Mouse (Mus musculus) neural tube, embryonic 15.5 days (tissue): ENCODE measurements around the gene Taf8. TPM values are rescaled to one million over a fixed set of nuclear protein-coding genes. Genes with fewer than 3 reads are reported as not detected.

ENCODE experiments used
- ATAC-seq: fragments of 200-750 bp; cut with Nextera tagmentation; 2 replicates; pipeline ENCODE4 v1.8.0; 2017; ENCODE audit warnings: mild to moderate bottlenecking, moderate TSS enrichment, moderate library complexity; ENCODE audit not compliant: low FRiP score
- H3K27ac ChIP-seq: fragments of 300-500 bp; sonication (generic); replicated peaks from 2 replicates; pipeline ENCODE4 v1.5.1; 2015; ENCODE audit warnings: mild to moderate bottlenecking, inconsistent platforms
- H3K27me3 ChIP-seq: fragments of 300-500 bp; sonication (generic); replicated peaks from 2 replicates; pipeline ENCODE4 v1.6.1; 2015; ENCODE audit warnings: inconsistent platforms
- H3K36me3 ChIP-seq: fragments of 300-500 bp; sonication (generic); 2 replicates; pipeline ENCODE4 v1.6.1; 2015; ENCODE audit warnings: inconsistent platforms
- H3K4me1 ChIP-seq: fragments of 300-500 bp; sonication (generic); 2 replicates; pipeline ENCODE4 v1.6.1; 2015; ENCODE audit warnings: inconsistent platforms
- H3K4me2 ChIP-seq: fragments of 300-500 bp; sonication (generic); 2 replicates; pipeline ENCODE4 v1.6.1; 2015; ENCODE audit warnings: inconsistent platforms, mild to moderate bottlenecking, moderate library complexity
- H3K4me3 ChIP-seq: fragments of 300-500 bp; sonication (generic); replicated peaks from 2 replicates; pipeline ENCODE4 v1.5.1; 2015; ENCODE audit warnings: mild to moderate bottlenecking, inconsistent platforms
- H3K9ac ChIP-seq: fragments of 300-500 bp; sonication (generic); replicated peaks from 2 replicates; pipeline ENCODE4 v1.6.1; 2015; ENCODE audit warnings: mild to moderate bottlenecking, inconsistent platforms
- H3K9me3 ChIP-seq: fragments of 300-500 bp; sonication (generic); replicated peaks from 2 replicates; pipeline ENCODE4 v1.6.1; 2016; ENCODE audit warnings: inconsistent platforms
- WGBS: fragments of 180-500 bp; shearing (Covaris S2); methylation state at CpG from one replicate; pipeline ENCODE4 v1.1.7; 2015; ENCODE audit warnings: mixed read lengths; 5-methylcytosine and 5-hydroxymethylcytosine counted together
- polyA plus RNA-seq: library from polyadenylated mRNA; unstranded; fragments of >200 nt; fragmentation: Nextera tagmentation; extraction: Ambion mirVana; gene quantifications from 2 replicates; pipeline ENCODE4 v1.2.1, GENCODE M21; 2015

Taf8 gene
- polyA plus RNA-seq, 1 experiment from 2014 or later, result 19.5 TPM

GRCm38 (mm10) chr17:47466284-47466683, 35.8 kb downstream of the Taf8 start:
- ATAC-seq, result no peak
- H3K36me3 ChIP-seq, result no peaks in the 10 kb centered on the region

DNA sequence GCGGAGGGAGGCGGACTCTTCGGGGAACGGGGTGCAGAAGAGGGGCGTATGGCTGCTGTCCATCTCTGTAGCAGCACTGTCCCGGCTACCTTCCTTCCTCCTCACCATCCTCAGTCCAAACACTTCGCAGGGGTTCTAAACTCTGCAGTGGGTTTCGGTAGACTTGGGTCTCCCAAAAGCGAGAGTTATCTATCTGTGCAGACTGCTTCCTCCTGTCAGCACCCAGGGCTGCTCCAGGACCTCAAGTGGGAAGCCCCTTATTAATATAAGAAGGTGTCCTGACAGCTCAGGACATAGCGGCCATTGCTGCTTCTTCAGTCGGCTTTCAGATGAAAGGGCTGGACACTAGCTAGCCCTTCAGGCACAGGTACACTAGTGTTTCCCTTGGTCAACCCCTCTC, 37.1 kb downstream of the Taf8 start:
- 85% methylated on average over 11 of the region's 11 CpGs for WGBS
- H3K27ac ChIP-seq, result no peak overlapping the region
- peaks cover 5% of the 10 kb centered on the region for H3K4me1 ChIP-seq
- no peak overlapping the region for H3K9ac ChIP-seq
- H3K27me3 ChIP-seq, result peaks cover 41% of the 10 kb centered on the region
- H3K4me3 ChIP-seq, result no peak overlapping the region
- H3K9me3 ChIP-seq, result no peaks in the 10 kb centered on the region
- no peaks in the 10 kb centered on the region for H3K36me3 ChIP-seq
- no peak for ATAC-seq
- no peak overlapping the region for H3K4me2 ChIP-seq

More at GRCm38 (mm10) chr17:47466284-47466683, 35.8 kb downstream of the Taf8 start:
- no peak overlapping the region for H3K4me2 ChIP-seq
- peaks cover 8% of the 10 kb centered on the region for H3K4me1 ChIP-seq
- H3K9ac ChIP-seq, result no peak overlapping the region
- no peak overlapping the region for H3K4me3 ChIP-seq
- H3K9me3 ChIP-seq, result no peaks in the 10 kb centered on the region
- WGBS, result 35% methylated on average over 9 of the region's 9 CpGs
- H3K27ac ChIP-seq, result no peak overlapping the region
- H3K27me3 ChIP-seq, result peaks cover 41% of the 10 kb centered on the region

GRCm38 (mm10) chr17:47464248-47464965, 37.7 kb downstream of the Taf8 start:
- H3K36me3 ChIP-seq, result no peaks in the 10 kb centered on the region
- H3K4me3 ChIP-seq, result no peak overlapping the region
- H3K9ac ChIP-seq, result no peak overlapping the region
- H3K4me2 ChIP-seq, result no peak overlapping the region
- 52% methylated on average over 12 of the region's 12 CpGs for WGBS
- H3K4me1 ChIP-seq, result peaks cover 5% of the 10 kb centered on the region
- no peak for ATAC-seq
- no peak overlapping the region for H3K27ac ChIP-seq
- H3K27me3 ChIP-seq, result peaks cover 41% of the 10 kb centered on the region
- no peaks in the 10 kb centered on the region for H3K9me3 ChIP-seq

GRCm38 (mm10) chr17:47462728-47463388, 39.2 kb downstream of the Taf8 start:
- WGBS, result 47% methylated on average over 9 of the region's 9 CpGs
- H3K27me3 ChIP-seq, result peaks cover 25% of the 10 kb centered on the region

GRCm38 (mm10) chr17:47462209-47462608, 39.9 kb downstream of the Taf8 start:
- Histone ChIP-seq H3K4me1 (no peaks in the 10 kb centered on the region), H3K9me3 (no peaks in the 10 kb centered on the region), H3K4me3 (no peak overlapping the region), H3K27me3 (peaks cover 19% of the 10 kb centered on the region), H3K27ac (no peak overlapping the region), H3K36me3 (no peaks in the 10 kb centered on the region), H3K9ac (no peak overlapping the region), H3K4me2 (no peak overlapping the region)
- no peak for ATAC-seq
- 85% methylated on average over 7 of the region's 7 CpGs for WGBS

More at GRCm38 (mm10) chr17:47462728-47463388, 39.2 kb downstream of the Taf8 start:
- ATAC-seq, result no peak
- Histone ChIP-seq H3K36me3 (no peaks in the 10 kb centered on the region), H3K9me3 (no peaks in the 10 kb centered on the region), H3K27ac (no peak overlapping the region), H3K9ac (no peak overlapping the region), H3K4me3 (no peak overlapping the region), H3K4me1 (no peaks in the 10 kb centered on the region), H3K4me2 (no peak overlapping the region)

- Histone ChIP-seq H3K4me3 (no peak overlapping the region), H3K9me3 (no peaks in the 10 kb centered on the region), H3K4me2 (no peak overlapping the region), H3K27me3 (peaks cover 14% of the 10 kb centered on the region; the same call in 1 of the 2 replicates), H3K4me1 (no peaks in the 10 kb centered on the region), H3K9ac (no peak overlapping the region), H3K36me3 (no peaks in the 10 kb centered on the region), H3K27ac (no peak overlapping the region)
- 87% methylated on average over 3 of the region's 3 CpGs for WGBS
- no peak for ATAC-seq
Observed at GRCm38 (mm10) chr17:47461688-47462087, 40.4 kb downstream of the Taf8 start.

DNA sequence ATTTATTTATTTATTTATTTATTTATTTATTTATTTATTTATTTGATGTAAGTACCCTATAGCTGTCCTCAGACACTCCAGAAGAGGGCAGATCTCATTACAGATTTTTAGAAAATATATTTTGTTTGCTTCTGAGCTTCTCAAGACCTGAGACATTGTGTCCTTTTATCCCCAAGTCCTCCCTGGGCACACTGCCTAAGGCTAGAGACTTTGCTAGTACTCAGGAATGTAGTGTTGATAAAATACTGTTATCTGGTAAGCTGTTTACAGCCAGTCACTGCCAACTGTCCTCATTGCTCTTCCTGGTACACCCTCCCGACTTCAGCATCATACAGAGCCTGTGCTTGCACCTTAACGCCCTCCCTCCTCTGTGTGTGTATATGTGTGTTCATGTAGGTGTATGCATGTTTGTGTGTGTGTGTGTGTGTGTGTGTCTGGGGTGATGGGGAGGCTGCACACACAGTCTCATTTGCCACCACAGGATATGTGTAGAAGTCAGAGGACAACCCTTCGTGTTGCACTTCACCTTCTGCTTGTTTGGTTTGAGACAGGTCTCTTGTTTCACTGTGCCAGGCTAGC, 42.7 kb downstream of the Taf8 start:
- Histone ChIP-seq H3K27ac (no peak overlapping the region), H3K9me3 (no peaks in the 10 kb centered on the region), H3K27me3 (0 out of 2 replicates have a peak, but pooled peaks cover under 1% of the 10 kb centered on the region), H3K4me3 (no peak overlapping the region), H3K36me3 (no peaks in the 10 kb centered on the region), H3K9ac (no peak overlapping the region), H3K4me2 (no peak overlapping the region), H3K4me1 (no peaks in the 10 kb centered on the region)
- 93% methylated on average over 3 of the region's 3 CpGs for WGBS
- no peak for ATAC-seq

- Histone ChIP-seq H3K27me3 (no peaks in the 10 kb centered on the region), H3K9ac (no peak overlapping the region), H3K9me3 (no peaks in the 10 kb centered on the region), H3K36me3 (no peaks in the 10 kb centered on the region), H3K27ac (no peak overlapping the region), H3K4me2 (no peak overlapping the region), H3K4me1 (no peaks in the 10 kb centered on the region), H3K4me3 (no peak overlapping the region)
- ATAC-seq, result no peak
- WGBS, result 98% methylated on average over 2 of the region's 2 CpGs
Observed at GRCm38 (mm10) chr17:47458936-47459335, 43.2 kb downstream of the Taf8 start.

DNA sequence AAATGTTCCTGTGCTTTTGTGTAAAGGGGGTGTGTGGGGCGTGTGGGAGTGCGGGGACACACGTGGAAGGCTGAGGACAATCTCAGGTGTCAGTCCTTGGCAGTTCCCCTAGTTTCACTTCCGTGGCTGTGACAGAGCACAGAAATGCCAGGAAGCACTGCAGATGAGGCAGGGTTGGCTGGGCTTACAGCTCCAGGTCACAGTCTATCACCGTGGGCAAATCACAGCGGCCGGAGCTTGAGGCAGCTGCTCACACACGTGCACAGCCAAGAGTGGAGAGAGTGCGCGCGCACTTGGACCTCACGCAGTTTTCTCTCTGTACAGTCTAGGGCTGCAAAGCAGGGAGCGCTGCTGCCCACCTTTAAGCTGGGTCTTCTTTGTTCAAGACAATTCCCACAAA, 43.8 kb downstream of the Taf8 start:
- ATAC-seq, result no peak

GRCm38 (mm10) chr17:47454675-47455074, 47.4 kb downstream of the Taf8 start:
- Histone ChIP-seq H3K27me3 (no peaks in the 10 kb centered on the region), H3K9ac (no peak overlapping the region), H3K9me3 (no peaks in the 10 kb centered on the region), H3K4me3 (no peak overlapping the region), H3K27ac (no peak overlapping the region), H3K4me2 (no peak overlapping the region), H3K4me1 (0 out of 2 replicates have a peak, but pooled peaks cover 2% of the 10 kb centered on the region), H3K36me3 (no peaks in the 10 kb centered on the region)
- WGBS, result 64% methylated on average over 8 of the region's 8 CpGs
- no peak for ATAC-seq

More for the DNA sequence above, 43.8 kb downstream of the Taf8 start:
- Histone ChIP-seq H3K27ac (no peak overlapping the region), H3K9ac (no peak overlapping the region), H3K4me3 (no peak overlapping the region), H3K36me3 (no peaks in the 10 kb centered on the region), H3K27me3 (no peaks in the 10 kb centered on the region), H3K4me1 (no peaks in the 10 kb centered on the region), H3K9me3 (no peaks in the 10 kb centered on the region), H3K4me2 (no peak overlapping the region)
- WGBS, result 78% methylated on average over 13 of the region's 13 CpGs

- 58% methylated on average over 7 of the region's 7 CpGs for WGBS
Observed at GRCm38 (mm10) chr17:47452886-47453285, 49.2 kb downstream of the Taf8 start.

More at GRCm38 (mm10) chr17:47452886-47453285, 49.2 kb downstream of the Taf8 start:
- H3K9ac ChIP-seq, result no peak overlapping the region
- ATAC-seq, result no peak
- H3K4me2 ChIP-seq, result no peak overlapping the region
- no peak overlapping the region for H3K27ac ChIP-seq
- H3K9me3 ChIP-seq, result no peaks in the 10 kb centered on the region
- H3K4me1 ChIP-seq, result 0 out of 2 replicates have a peak, but pooled peaks cover 2% of the 10 kb centered on the region
- no peaks in the 10 kb centered on the region for H3K36me3 ChIP-seq
- H3K27me3 ChIP-seq, result no peaks in the 10 kb centered on the region
- no peak overlapping the region for H3K4me3 ChIP-seq
